Mouse (Mus musculus) Patski (cell line): ENCODE data around the gene Cdkl3. TPM values are rescaled to one million over a fixed set of nuclear protein-coding genes. Genes with fewer than 3 reads are reported as not detected.
A peak's percentile ranks its signal among the peaks of the same experiment; 100 is the strongest.
"Not testable (repeated sequence)": the region's sequence is repeated elsewhere in the genome, so short reads cannot be mapped to it uniquely, and the experiment has no call there.

Experiments used
- ATAC-seq: fragments of 100-300 bp; one replicate; pipeline ENCODE4 v1.8.0; 2021
- CTCF ChIA-PET: fragments of 350-600 bp; sonication (Branson Sonifier 250); formaldehyde crosslinking; loops from one replicate; lab custom pipeline; 2022; ENCODE audit warnings: inconsistent platforms; lab: Charles Lee
- POLR2A ChIA-PET: fragments of 350-600 bp; sonication (Branson Sonifier 250); formaldehyde crosslinking; loops from one replicate; lab custom pipeline; 2022; ENCODE audit warnings: antibody characterized with exemption, inconsistent platforms; lab: Charles Lee
- DNase-seq: peaks from one replicate; pipeline ENCODE4 v3.0.0-alpha.2; 2011; ENCODE audit warnings: low read depth, low spot score
- H3K27me3 ChIP-seq: fragments of 371-371 bp; one replicate; pipeline ENCODE4 v1.5.1; 2021
- CTCF ChIP-seq: fragments of 100-300 bp; IDR thresholded peaks from one replicate; pipeline ENCODE4 v1.5.1; 2021
- in situ Hi-C: fragments of 300-500 bp; cut with MboI; formaldehyde crosslinking; loops from 3 replicates; pipeline ENCODE4 v1.11.1; 2018; ENCODE audit warnings: low pct_unique_long_range_greater_than_20kb, mixed read lengths
- polyA plus RNA-seq: library from polyadenylated mRNA; unstranded; gene quantifications from one replicate; pipeline ENCODE4 v1.2.3, GENCODE M21; 2021

Gene Cdkl3
- polyA plus RNA-seq, 1 experiment from 2014 or later, result 6.3 TPM

DNA sequence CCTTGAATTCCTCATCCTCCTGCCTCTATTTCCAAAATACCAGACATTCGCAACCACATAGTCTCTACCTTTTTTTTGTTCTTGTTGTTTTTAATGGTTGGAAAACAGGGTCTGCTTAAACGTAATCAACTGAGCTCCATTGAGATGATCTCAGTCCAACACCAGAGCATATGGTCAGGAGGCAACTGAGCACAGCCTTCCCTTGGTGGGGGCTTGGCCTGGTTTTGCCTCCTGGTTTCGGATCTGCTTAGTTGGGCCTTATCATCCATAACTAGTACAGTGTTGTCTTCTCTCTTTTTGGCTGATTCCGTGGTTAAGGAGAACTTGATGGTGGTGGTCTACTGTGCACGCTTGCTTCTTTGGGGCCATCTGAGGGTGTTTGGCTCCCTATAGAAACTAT lies 104.8 kb downstream of the Cdkl3 start:
- TF ChIP-seq CTCF, result no peak
- ChIA-PET CTCF (interaction anchor here (0.8 kb wide), 2 partner anchors 12 to 21 kb away, joined by 3 read pairs; no protein-coding TSS in a partner anchor), POLR2A (no interaction called here)
- in situ Hi-C loops, result no loop called here
- H3K27me3 ChIP-seq, result no peaks in the 10 kb centered on the region
- ATAC-seq (no peak), DNase-seq (no peak)

GRCm38 (mm10) chr11:52109421-52109820 lies 105.4 kb downstream of the Cdkl3 start:
- POLR2A ChIA-PET, result no interaction called here
- DNase-seq (no peak), ATAC-seq (no peak)
- in situ Hi-C loops, result no loop called here
- CTCF ChIA-PET, result interaction anchor here (0.8 kb wide), 2 partner anchors 12 to 20 kb away, joined by 3 read pairs; no protein-coding TSS in a partner anchor
- H3K27me3 ChIP-seq, result no peaks in the 10 kb centered on the region
- no peak for TF ChIP-seq CTCF

DNA sequence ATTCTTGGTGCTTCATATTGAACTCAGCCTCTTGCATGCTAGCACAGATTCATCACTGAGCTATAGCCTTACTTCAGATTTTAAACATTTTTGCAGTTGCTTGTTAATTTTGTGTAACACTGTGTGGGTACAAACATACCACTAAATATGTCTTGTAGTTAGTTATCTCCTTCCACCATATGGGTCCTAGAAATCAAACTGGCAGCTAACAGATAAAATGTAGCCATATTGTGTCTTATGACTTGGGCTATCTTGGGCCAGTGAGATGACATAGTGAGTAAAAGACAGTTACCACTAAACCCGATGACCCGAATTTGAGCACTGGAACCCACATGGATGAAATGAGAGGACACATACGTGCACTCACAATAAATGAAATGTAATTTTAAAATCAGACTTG lies 111.5 kb downstream of the Cdkl3 start:
- ATAC-seq (no peak), DNase-seq (no peak)
- CTCF ChIA-PET, result no interaction called here
- in situ Hi-C loops, result no loop called here
- H3K27me3 ChIP-seq, result no peaks in the 10 kb centered on the region
- POLR2A ChIA-PET, result no interaction called here
- TF ChIP-seq CTCF, result no peak

- in situ Hi-C loops, DNase-seq, ATAC-seq, H3K27me3 ChIP-seq, CTCF ChIA-PET, POLR2A ChIA-PET: not testable (repeated sequence)
Observed at GRCm38 (mm10) chr11:52116117-52116516, 112.1 kb downstream of the Cdkl3 start.

DNA sequence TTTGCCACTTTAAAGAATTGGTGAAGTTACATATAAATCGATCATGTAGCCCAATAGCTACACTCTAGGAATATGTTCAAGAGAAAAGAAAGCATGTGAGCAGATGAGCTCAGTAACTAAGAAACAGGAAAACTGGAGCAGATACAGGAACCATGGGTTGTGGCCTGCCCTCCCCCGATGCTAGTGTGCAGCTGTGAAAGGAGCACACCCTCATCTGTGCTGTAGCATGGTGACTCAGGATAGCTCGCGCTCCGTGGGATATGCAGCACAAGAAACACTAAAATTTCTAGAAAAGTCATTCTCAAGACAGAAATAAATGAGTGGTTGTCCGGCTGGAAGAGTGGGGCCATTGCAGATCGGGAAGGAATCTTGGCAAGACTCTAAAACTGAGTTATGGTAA lies 113.1 kb downstream of the Cdkl3 start:
- ChIA-PET POLR2A (interaction anchor here (0.6 to 0.8 kb wide), 2 partner anchors 10 to 18 kb away, joined by 3 read pairs; no protein-coding TSS in a partner anchor), CTCF (interaction anchor here (0.7 to 1.0 kb wide), 2 partner anchors 15 to 18 kb away, joined by 3 to 4 read pairs; no protein-coding TSS in a partner anchor)
- no peak for TF ChIP-seq CTCF
- DNase-seq, result no peak
- ATAC-seq, result no peak
- no peaks in the 10 kb centered on the region for H3K27me3 ChIP-seq
- in situ Hi-C loops, result no loop called here

- in situ Hi-C loops, POLR2A ChIA-PET, H3K27me3 ChIP-seq, ATAC-seq, DNase-seq: not testable (repeated sequence)
- peak; percentile 53 for TF ChIP-seq CTCF
- CTCF ChIA-PET, result interaction anchor here (0.9 kb wide), 1 partner anchor 11 kb away, joined by 3 read pairs; no protein-coding TSS in a partner anchor
Observed at GRCm38 (mm10) chr11:52120415-52120814, 116.4 kb downstream of the Cdkl3 start.

GRCm38 (mm10) chr11:52122045-52122444 lies 118.0 kb downstream of the Cdkl3 start:
- H3K27me3 ChIP-seq, result no peaks in the 10 kb centered on the region
- DNase-seq (no peak), ATAC-seq (peak; percentile 54)
- ChIA-PET CTCF (no interaction called here), POLR2A (no interaction called here)
- no peak for TF ChIP-seq CTCF
- in situ Hi-C loops, result no loop called here

DNA sequence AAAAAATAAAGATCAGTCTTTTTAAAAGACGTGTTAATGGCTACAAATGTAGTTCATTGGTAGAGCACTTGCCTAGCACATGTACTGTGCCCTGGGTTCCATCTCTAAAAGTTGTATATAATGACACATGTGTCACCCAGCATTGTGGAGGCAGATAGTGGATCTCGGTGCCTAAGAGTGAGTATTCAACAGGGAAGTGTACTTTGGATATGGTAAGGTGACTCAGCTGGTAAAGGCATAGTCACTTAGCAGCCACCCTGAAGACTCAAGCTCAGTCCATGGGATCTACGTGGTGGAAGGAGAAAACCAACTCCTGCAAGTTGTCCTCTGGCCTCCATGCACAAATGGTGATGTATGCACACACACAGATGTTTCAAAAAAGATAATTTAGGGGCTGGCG lies 120.4 kb downstream of the Cdkl3 start:
- ATAC-seq, result no peak
- ChIA-PET CTCF (interaction anchor here (1.3 kb wide), 1 partner anchor 96 kb away, joined by 3 read pairs; no protein-coding TSS in a partner anchor), POLR2A (interaction anchor here (0.7 kb wide), 1 partner anchor 357 kb away, joined by 3 read pairs; no protein-coding TSS in a partner anchor)
- in situ Hi-C loops, result no loop called here
- no peak for DNase-seq
- no peaks in the 10 kb centered on the region for H3K27me3 ChIP-seq
- TF ChIP-seq CTCF, result no peak

DNA sequence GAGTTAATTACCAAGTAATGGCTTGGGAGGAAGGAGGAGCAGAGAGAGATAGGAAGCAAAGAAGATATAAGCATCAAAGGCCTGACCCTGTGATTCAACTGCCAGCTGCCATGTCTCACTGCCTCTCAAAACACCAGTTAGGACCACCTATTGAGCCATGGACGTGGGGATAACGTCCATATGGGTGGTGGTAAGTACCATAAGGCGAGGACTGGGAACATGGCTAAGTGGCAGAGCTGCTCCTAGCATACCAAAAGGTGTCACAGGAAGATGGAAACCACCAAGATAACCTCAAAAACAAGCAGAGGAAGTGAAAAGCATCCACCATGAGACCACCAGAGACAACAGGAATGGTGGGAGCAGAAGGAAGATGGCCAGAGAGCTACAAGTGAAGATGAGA lies 123.1 kb downstream of the Cdkl3 start:
- ChIA-PET POLR2A (interaction anchor here (0.6 kb wide), 1 partner anchor 10 kb away, joined by 3 read pairs; no protein-coding TSS in a partner anchor), CTCF (no interaction called here)
- no peaks in the 10 kb centered on the region for H3K27me3 ChIP-seq
- in situ Hi-C loops, result no loop called here
- no peak for DNase-seq
- no peak for ATAC-seq
- TF ChIP-seq CTCF, result no peak

DNA sequence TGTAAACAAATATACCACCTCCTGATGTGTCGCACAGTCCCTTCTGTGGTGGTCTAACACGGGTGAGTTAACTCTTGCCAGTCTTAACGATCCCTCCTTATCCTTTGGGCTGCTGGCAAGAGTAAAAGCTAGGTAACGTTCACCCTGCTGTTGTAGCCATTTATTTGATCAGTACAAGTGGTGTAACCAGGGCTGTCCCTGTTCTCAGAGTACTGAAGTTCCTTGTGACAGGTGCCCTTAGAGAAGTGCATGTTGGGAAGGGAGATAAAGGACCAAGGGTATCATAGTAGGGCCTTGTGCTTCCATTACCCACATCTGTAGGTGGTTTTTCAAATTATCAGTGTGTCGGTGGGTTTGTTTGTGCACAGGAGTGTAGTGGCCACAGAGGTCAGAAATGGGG lies 123.7 kb downstream of the Cdkl3 start:
- in situ Hi-C loops, result no loop called here
- no peak for TF ChIP-seq CTCF
- DNase-seq (no peak), ATAC-seq (no peak)
- CTCF ChIA-PET, result no interaction called here
- H3K27me3 ChIP-seq, result no peaks in the 10 kb centered on the region
- POLR2A ChIA-PET, result no interaction called here

- TF ChIP-seq CTCF, result no peak
- POLR2A ChIA-PET, result no interaction called here
- in situ Hi-C loops, result no loop called here
- H3K27me3 ChIP-seq, result no peaks in the 10 kb centered on the region
- ATAC-seq (no peak), DNase-seq (no peak)
- CTCF ChIA-PET, result interaction anchor here (0.9 to 1.5 kb wide), 4 partner anchors 19 to 311 kb away, joined by 3 to 4 read pairs (median 4); no protein-coding TSS in a partner anchor
Observed at GRCm38 (mm10) chr11:52128316-52129061, 124.5 kb downstream of the Cdkl3 start.
